Mouse (Mus musculus) olfactory bulb, adult 2 months (tissue): ENCODE data around the gene Tarbp1. TPM values are rescaled to one million over a fixed set of nuclear protein-coding genes. Genes with fewer than 3 reads are reported as not detected.

Experiments used
- H3K27ac ChIP-seq: fragments of 200-500 bp; 2 replicates; pipeline ENCODE4 v1.5.1; 2012; ENCODE audit warnings: low read depth, low read length; ENCODE audit not compliant: insufficient read depth
- H3K4me1 ChIP-seq: fragments of 200-500 bp; 2 replicates; pipeline ENCODE4 v1.6.1; 2012; ENCODE audit warnings: low read length; ENCODE audit not compliant: control insufficient read depth, insufficient read depth
- H3K4me3 ChIP-seq: fragments of 200-500 bp; 2 replicates; pipeline ENCODE4 v1.5.1; 2012; ENCODE audit warnings: mild to moderate bottlenecking, low read depth, low read length, moderate library complexity; ENCODE audit not compliant: insufficient read depth
- CTCF ChIP-seq: fragments of 200-500 bp; IDR thresholded peaks from 2 replicates; pipeline ENCODE4 v1.5.1; 2012; ENCODE audit warnings: low read depth, mild to moderate bottlenecking, low read length, moderate library complexity; ENCODE audit not compliant: insufficient read depth
- POLR2A ChIP-seq: fragments of 200-500 bp; IDR thresholded peaks from 2 replicates; pipeline ENCODE4 v1.6.1; 2012; ENCODE audit warnings: mild to moderate bottlenecking, low read depth, low read length, moderate library complexity; ENCODE audit not compliant: insufficient read depth
- WGBS: fragments of 180-500 bp; shearing (Covaris S2); methylation state at CpG from one replicate; pipeline ENCODE4 v1.1.7; 2018; 5-methylcytosine and 5-hydroxymethylcytosine counted together
- polyA plus RNA-seq: library from polyadenylated mRNA; stranded (reverse); fragments of >200 nt; gene quantifications from 2 replicates; pipeline ENCODE4 v1.2.4, GENCODE M21; 2012; ENCODE audit warnings: low replicate concordance; ENCODE audit not compliant: missing spikeins, insufficient read depth, insufficient read length

Tarbp1 gene
- polyA plus RNA-seq, 1 experiment = not detected

DNA sequence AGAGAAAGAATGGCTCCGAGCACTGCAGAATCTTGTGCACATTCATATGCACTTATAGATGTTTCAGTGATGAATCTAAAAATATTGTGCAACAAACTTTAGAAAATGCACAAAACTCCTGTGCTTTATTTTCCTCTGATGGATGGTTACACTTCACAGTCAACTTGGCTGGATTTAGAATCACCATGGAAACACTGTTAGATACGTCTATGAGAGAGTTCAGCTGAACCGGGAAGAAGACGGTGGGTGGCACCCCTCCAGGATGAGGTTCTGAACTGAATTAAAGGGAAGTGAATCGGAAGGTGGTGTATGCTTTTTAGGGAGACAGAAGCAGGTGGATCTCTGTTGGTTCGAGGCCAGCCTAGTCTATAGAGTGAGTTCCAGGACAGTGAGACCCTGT lies 34.8 kb upstream of the Tarbp1 start:
- Histone ChIP-seq H3K27ac (no peak overlapping the region), H3K4me3 (no peak overlapping the region), H3K4me1 (peaks cover 5% of the 10 kb centered on the region)
- TF ChIP-seq CTCF (no peak), POLR2A (no peak)
- WGBS = 42% methylated on average over 6 of the region's 6 CpGs

DNA sequence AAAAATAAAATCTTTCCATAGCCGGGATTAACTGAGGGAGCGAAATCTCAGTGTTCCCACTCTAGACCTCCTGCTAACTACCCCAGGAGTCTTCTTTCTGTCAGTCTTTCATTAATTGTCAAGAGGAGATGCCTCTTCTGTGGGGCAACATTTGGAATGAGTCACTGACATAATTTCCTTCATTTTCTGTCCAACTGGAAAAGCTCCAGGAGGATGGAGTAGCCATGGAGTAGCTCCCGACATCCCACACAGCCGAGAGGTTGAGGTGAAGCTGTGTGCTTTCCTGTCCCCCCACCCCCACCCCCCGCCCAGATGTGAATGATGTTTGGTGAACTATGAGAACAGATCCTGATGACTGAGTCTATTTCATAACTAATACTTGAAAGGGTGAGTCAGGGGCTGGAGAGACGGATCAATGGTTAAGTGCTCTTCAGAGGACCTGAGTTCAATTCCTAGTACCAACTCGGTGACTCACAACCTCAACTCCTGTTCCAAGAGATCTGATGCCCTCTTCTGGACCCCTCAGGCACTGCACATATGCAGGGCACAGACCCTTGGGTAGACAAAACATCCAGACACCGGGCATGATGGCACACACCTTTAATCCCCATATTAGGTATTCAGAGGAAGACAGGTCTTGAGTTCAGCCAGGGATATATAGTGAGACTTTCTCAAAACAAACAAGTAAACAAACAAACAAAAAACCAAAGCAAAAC lies 34.2 kb upstream of the Tarbp1 start:
- Histone ChIP-seq H3K27ac (no peak overlapping the region), H3K4me1 (peaks cover 5% of the 10 kb centered on the region), H3K4me3 (no peak overlapping the region)
- TF ChIP-seq CTCF (no peak), POLR2A (no peak)
- 85% methylated on average over 8 of the region's 8 CpGs for WGBS

DNA sequence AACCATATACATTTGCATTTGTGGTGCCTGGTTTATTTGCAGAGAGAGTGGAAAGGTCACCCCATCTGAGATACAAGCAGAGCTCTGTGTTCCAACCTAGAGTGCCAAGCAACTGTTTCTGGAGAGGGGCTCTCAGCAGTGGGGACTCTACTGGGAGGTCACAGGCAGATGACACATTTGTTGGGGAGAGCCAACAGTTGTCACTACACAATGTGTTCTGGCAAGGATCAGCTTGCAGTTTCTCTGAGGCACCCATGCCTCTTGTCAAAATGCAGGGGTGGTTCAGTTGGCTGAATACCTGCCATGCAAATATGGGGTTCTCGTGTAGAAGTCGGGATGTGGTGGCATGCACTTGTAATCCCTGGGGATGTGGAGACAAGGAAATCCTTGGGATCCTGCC lies 33.4 kb upstream of the Tarbp1 start:
- 67% methylated on average over 2 of the region's 2 CpGs for WGBS
- Histone ChIP-seq H3K4me1 (no peaks in the 10 kb centered on the region; the same call in 1 of the 2 replicates), H3K4me3 (no peak overlapping the region), H3K27ac (no peak overlapping the region)
- TF ChIP-seq CTCF = no peak
- TF ChIP-seq POLR2A = no peak

DNA sequence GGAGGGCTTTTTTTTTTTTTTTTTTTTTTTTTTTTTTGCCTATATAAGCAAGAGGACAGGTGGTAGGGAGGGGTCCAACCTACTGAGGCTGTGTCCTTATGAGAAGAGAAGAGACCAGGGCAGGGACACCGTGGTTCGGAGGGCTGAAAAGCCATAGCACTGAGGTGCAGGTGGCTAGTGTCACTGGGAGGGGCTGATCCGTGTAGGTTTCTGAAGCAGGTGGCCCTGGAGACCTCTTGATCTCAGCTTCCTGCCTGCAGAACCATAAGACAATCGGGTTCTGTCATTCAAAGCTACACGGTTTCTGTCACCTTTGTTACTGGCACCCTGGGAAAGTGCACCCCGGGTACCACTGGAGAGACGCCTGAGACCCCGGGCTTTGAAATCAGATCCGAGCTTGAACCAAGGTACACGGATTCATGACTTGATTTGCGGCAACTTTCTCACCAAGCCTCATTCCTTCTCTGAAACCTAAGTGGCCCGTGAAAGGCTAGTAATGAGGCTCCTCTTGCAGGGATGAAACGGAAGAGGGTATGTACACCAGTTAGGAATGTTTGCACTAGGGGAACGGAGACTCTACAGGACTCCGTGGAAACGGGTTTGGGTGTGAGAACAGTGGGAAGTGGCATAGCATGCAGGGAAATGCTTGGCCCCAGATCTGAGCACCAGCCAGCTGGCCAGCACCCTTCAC lies 29.8 kb upstream of the Tarbp1 start:
- 83% methylated on average over 16 of the region's 16 CpGs for WGBS

DNA sequence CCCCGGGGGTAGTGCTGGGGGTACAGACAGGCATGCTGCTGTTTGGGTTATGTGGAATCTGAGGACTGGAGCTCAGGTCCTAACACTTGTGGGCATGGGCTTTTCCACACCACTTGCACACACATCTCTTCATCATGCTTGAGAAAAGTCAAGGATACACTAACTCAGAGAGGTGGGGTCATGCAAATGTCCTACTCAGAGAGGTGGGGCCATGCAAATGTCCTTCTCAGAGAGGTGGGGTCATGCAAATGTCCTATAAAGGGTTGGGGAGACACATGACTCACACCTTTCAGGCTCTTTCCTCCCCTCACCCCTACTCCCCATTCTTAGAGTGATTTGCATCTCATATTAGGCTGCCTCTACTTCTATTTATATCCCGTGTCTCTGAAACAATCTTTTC lies 27.9 kb upstream of the Tarbp1 start:
- no peak for TF ChIP-seq CTCF
- TF ChIP-seq POLR2A = no peak
- Histone ChIP-seq H3K4me1 (peaks cover 5% of the 10 kb centered on the region), H3K27ac (no peak overlapping the region), H3K4me3 (no peak overlapping the region)
- WGBS = 44% methylated on average over 2 of the region's 2 CpGs

More for the DNA sequence above, 29.8 kb upstream of the Tarbp1 start:
- no peak overlapping the region for H3K27ac ChIP-seq
- no peaks in the 10 kb centered on the region for H3K4me1 ChIP-seq
- TF ChIP-seq POLR2A (no peak), CTCF (no peak)
- H3K4me3 ChIP-seq = no peak overlapping the region

DNA sequence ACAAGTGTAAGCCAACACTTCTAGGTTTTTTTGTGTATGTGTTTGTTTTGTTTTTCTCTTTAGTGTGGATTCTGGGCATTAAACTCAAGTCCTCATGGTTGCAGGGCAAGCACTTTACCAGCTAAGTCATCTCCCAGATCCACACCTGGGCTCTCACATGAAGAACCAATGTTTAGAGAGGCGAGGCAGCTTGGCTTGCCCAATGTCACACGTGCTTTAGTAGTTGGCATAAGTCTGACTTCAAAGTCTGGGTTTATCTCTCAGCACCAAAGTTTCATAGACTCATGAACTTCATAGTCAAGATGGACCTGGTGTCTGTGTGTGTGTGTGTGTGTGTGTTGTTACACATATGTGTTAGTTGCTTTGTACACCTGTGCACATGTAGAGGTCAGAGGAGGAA lies 24.5 kb upstream of the Tarbp1 start:
- no peak overlapping the region for H3K27ac ChIP-seq
- 97% methylated on average over 2 of the region's 2 CpGs for WGBS
- TF ChIP-seq POLR2A (no peak), CTCF (no peak)
- no peak overlapping the region for H3K4me3 ChIP-seq
- H3K4me1 ChIP-seq = peaks cover 10% of the 10 kb centered on the region

DNA sequence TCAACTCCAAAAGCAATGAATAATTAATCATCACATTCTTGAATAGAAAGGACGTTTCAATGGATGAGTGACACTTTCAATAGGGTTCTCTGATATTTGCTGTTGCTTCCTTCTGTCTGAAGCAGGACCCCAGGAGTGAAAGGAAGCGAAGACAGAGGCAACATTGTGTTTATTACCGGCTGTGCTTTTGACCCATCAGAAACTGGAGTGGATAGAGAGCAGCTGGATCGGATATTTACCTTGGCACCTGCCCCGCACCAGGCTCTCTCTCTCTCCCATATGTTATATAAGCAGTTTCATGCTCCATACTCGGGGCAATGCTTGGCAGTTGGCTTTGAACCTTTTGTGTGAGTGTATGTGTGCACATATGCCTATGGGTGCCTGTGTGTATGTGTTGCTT lies 23.6 kb upstream of the Tarbp1 start:
- Histone ChIP-seq H3K4me1 (peaks cover 10% of the 10 kb centered on the region), H3K27ac (0 out of 2 replicates have a peak overlapping the region, but pooled peaks have one; percentile 68), H3K4me3 (no peak overlapping the region)
- 50% methylated on average over 6 of the region's 6 CpGs for WGBS
- TF ChIP-seq CTCF = no peak
- no peak for TF ChIP-seq POLR2A

DNA sequence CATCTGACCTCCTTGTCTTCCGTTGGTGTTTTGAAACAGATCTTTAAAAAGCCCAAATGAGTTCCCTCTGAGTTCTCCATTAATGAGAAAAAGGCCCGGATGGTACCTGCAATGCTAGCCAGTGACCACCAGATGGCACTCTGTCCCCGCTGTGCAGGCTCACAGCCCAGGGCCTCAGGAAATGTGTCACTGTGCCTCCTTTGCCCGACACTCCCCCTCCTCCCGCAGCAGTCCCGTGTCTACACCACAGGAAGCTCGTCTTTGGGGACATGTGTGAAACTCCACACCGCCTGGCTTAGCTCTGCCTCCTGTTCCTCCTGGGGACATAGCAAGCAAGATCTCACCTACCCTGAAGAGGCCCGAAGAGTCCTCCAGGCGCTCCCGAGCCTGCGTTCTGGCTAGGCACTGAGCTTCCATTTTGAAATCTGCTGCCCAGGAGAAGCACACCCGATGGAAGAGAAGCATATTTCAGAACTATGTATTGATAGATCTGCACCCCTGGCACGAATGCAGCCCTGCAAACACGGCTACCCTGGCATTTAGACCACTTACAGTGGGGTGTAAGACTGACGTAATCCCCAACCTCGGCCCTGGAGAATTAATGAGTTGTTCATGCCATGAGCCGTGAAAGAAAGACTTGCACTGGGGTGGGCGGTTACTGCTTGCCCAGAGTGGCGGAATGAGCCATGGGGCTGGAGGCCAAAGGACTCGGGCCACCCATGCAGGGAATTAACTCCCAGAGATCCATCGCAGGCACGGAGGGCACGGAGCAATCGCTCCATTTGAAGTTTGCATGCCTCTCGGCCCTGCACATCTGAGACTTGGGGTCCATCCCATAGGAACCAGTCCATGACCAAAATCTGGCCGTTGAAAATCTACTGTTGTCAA lies 22.9 kb upstream of the Tarbp1 start:
- TF ChIP-seq POLR2A (no peak), CTCF (peak; percentile 98)
- Histone ChIP-seq H3K4me1 (peaks cover 10% of the 10 kb centered on the region), H3K27ac (peak overlapping the region; percentile 68), H3K4me3 (peak overlapping the region; percentile 38)
- 12% methylated on average over 27 of the region's 27 CpGs for WGBS
